Mouse (Mus musculus) liver, adult 2 months (tissue): ENCODE data around the gene Aox2. TPM values are rescaled to one million over a fixed set of nuclear protein-coding genes. Genes with fewer than 3 reads are reported as not detected.

ENCODE experiments used
- DNase-seq: peaks from one replicate; pipeline ENCODE4 v3.0.0-alpha.2; 2011; ENCODE audit warnings: low read depth, low spot score; ENCODE audit errors: extremely low read depth
- H3K27ac ChIP-seq: fragments of 200-500 bp; replicated peaks from 2 replicates; pipeline ENCODE4 v1.5.1; 2012; ENCODE audit warnings: low read depth, mild to moderate bottlenecking, control low read depth, inconsistent platforms, low read length; ENCODE audit not compliant: insufficient read depth
- H3K27me3 ChIP-seq: fragments of 200-500 bp; 2 replicates; pipeline ENCODE4 v1.6.1; 2012; ENCODE audit warnings: mild to moderate bottlenecking, moderate library complexity, low read length, inconsistent platforms; ENCODE audit not compliant: control insufficient read depth, insufficient read depth
- H3K36me3 ChIP-seq: fragments of 200-500 bp; 2 replicates; pipeline ENCODE4 v1.6.1; 2012; ENCODE audit warnings: low read length, inconsistent platforms; ENCODE audit not compliant: control insufficient read depth, insufficient read depth
- H3K4me1 ChIP-seq: fragments of 200-500 bp; 2 replicates; pipeline ENCODE4 v1.6.1; 2011; ENCODE audit warnings: low read length; ENCODE audit not compliant: control insufficient read depth, insufficient read depth
- H3K4me3 ChIP-seq: fragments of 200-500 bp; 2 replicates; pipeline ENCODE4 v1.5.1; 2011; ENCODE audit warnings: low read depth, mild to moderate bottlenecking, control low read depth, low read length, moderate library complexity; ENCODE audit not compliant: insufficient read depth
- H3K79me2 ChIP-seq: fragments of 200-500 bp; 2 replicates; pipeline ENCODE4 v1.6.1; 2012; ENCODE audit warnings: inconsistent platforms, mild to moderate bottlenecking, low read length, moderate library complexity; ENCODE audit not compliant: control insufficient read depth, insufficient read depth
- H3K9ac ChIP-seq: fragments of 200-500 bp; 2 replicates; pipeline ENCODE4 v1.6.1; 2012; ENCODE audit warnings: low read depth, mild to moderate bottlenecking, control low read depth, inconsistent platforms, low read length
- CTCF ChIP-seq: fragments of 200-500 bp; IDR thresholded peaks from 2 replicates; pipeline ENCODE4 v1.5.1; 2011; ENCODE audit warnings: low read depth, low read length, control low read depth
- POLR2A ChIP-seq: fragments of 200-500 bp; IDR thresholded peaks from 2 replicates; pipeline ENCODE4 v1.6.1; 2011; ENCODE audit warnings: low read length, control low read depth; ENCODE audit not compliant: insufficient read depth; ENCODE audit errors: extremely low read depth
- WGBS: fragments of 180-500 bp; shearing (Covaris S2); methylation state at CpG from one replicate; pipeline ENCODE4 v1.1.7; 2018; 5-methylcytosine and 5-hydroxymethylcytosine counted together
- polyA plus RNA-seq: library from polyadenylated mRNA; depleted of rRNA; stranded (reverse); fragments of >200 nt; gene quantifications from 2 replicates; pipeline ENCODE4 v1.2.3, GENCODE M21; 2012
- total RNA-seq: library from RNA; depleted of rRNA; stranded (reverse); fragments of >200 nt; gene quantifications from 2 replicates; pipeline ENCODE4 v1.2.3, GENCODE M21; 2014

Gene Aox2
- total and polyA plus RNA-seq, 2 experiments: under 0.01 TPM; not detected in 1

DNA sequence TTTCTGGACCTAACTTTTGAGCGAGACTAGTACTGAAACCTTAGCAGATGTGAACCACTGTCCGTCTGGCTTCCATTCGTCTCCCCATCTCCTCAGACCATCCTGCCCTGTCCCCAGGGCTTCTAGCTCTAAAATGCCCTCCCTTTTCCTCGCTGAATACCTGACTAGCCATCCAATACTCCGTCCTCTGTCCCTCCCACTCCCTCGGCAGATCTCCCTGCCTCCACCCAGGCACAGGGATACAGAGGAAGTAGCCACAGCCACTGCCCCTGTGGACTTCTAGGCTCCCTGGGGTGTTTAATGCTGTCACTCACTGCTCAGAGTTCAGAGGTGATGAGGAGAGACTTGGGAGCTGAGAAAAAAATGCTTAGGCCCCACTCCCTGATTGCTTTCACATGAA, 23.9 kb downstream of the Aox2 start:
- H3K27ac ChIP-seq: no peak overlapping the region
- TF ChIP-seq POLR2A (no peak), CTCF (no peak)
- no peaks in the 10 kb centered on the region for H3K4me1 ChIP-seq
- no peaks in the 10 kb centered on the region for H3K79me2 ChIP-seq
- 75% methylated on average over 6 of the region's 6 CpGs for WGBS
- H3K27me3 ChIP-seq: no peaks in the 10 kb centered on the region
- H3K36me3 ChIP-seq: no peaks in the 10 kb centered on the region
- no peak overlapping the region for H3K9ac ChIP-seq
- H3K4me3 ChIP-seq: no peak overlapping the region
- DNase-seq: no peak

DNA sequence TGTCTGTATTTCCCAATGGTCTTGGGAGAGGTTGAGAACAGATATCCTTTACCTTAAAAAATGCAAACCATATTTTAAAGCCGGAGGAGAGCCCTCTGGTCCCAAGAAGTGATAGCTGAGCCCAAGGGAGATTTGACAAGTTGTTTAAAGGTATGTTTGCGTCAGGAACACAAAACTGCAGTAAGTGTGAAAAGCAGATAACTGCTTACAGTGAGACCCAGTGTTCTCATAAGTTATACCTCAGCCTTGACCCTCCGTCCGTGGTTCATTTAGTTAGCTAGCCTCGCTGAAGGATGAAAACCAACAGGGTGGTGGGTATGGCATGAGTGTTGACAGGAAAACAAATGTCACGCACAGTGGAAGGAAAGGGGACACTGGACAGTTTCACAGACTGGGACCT, 24.9 kb downstream of the Aox2 start:
- H3K79me2 ChIP-seq: no peaks in the 10 kb centered on the region
- H3K4me3 ChIP-seq: no peak overlapping the region
- no peak for DNase-seq
- no peak for TF ChIP-seq CTCF
- TF ChIP-seq POLR2A: no peak
- no peak overlapping the region for H3K9ac ChIP-seq
- no peak overlapping the region for H3K27ac ChIP-seq
- WGBS: 89% methylated on average over 6 of the region's 6 CpGs
- no peaks in the 10 kb centered on the region for H3K36me3 ChIP-seq
- no peaks in the 10 kb centered on the region for H3K4me1 ChIP-seq
- H3K27me3 ChIP-seq: no peaks in the 10 kb centered on the region

DNA sequence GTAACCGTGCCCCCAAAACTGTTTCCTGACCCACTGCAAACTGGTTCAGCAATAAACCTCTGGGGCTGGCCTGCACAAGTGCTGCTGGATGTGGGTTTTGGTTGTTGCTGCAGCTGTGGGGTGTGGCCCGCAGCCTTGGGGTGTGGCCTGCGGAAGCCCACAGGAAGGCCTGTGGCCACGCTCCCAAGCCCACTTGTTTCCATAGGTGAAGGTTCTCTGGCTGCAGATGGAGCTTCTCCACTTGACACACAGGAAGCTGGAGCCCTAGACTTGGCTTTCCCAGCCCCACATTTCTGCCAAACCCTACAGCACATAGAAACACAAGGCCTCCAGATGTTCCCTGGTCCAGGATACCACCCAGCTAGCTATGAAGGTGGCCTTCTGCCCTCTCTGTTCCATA, 25.6 kb downstream of the Aox2 start:
- Histone ChIP-seq H3K36me3 (no peaks in the 10 kb centered on the region), H3K79me2 (no peaks in the 10 kb centered on the region), H3K9ac (no peak overlapping the region), H3K27ac (no peak overlapping the region), H3K4me1 (no peaks in the 10 kb centered on the region), H3K4me3 (no peak overlapping the region), H3K27me3 (no peaks in the 10 kb centered on the region)
- WGBS: 81% methylated on average over 4 of the region's 4 CpGs
- TF ChIP-seq POLR2A: no peak
- no peak for TF ChIP-seq CTCF
- DNase-seq: no peak

DNA sequence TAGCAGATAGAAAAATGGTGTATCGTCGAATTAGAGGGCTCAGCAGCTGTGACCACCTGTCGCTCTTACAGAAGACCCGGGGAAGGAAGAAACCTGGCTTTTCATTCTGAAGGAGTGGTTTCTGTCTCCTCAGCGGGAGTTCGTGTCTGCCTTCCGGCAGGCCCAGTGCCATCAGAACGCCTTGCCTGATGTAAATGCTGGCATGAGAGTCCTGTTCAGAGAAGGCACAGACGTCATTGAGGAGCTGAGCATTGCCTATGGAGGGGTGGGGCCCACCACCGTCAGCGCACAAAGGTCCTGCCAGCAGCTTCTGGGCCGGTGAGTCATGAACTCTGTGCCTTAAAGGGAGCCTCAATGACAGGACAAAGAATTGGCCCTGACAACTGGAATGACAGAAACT, 26.2 kb downstream of the Aox2 start:
- no peak overlapping the region for H3K27ac ChIP-seq
- no peaks in the 10 kb centered on the region for H3K27me3 ChIP-seq
- H3K9ac ChIP-seq: no peak overlapping the region
- H3K36me3 ChIP-seq: no peaks in the 10 kb centered on the region
- no peak overlapping the region for H3K4me3 ChIP-seq
- no peak for DNase-seq
- H3K4me1 ChIP-seq: no peaks in the 10 kb centered on the region
- H3K79me2 ChIP-seq: no peaks in the 10 kb centered on the region
- 80% methylated on average over 12 of the region's 12 CpGs for WGBS
- no peak for TF ChIP-seq CTCF
- no peak for TF ChIP-seq POLR2A

DNA sequence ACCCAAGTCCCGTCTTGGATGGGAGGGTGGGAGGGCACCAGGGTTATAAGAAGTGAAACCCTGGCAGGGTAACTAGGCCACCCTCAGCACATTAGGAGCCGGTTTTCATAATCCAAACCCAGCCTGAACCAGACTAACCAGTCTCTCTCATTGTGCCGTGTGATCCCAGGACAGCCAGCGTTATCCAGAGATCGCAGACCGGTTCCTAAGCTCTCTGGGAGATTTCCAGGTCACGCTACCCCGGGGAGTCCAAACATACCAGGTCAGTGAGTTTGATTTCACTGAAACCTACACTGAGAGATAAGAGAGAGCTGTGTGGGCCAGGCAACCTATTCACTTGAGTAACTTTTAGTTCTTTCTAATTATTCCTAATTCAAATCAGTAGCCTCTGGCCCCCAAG, 29.1 kb downstream of the Aox2 start:
- DNase-seq: peak; percentile 28
- 32% methylated on average over 8 of the region's 8 CpGs for WGBS
- Histone ChIP-seq H3K27ac (no peak overlapping the region), H3K4me3 (no peak overlapping the region), H3K4me1 (no peaks in the 10 kb centered on the region), H3K9ac (no peak overlapping the region), H3K27me3 (no peaks in the 10 kb centered on the region), H3K36me3 (no peaks in the 10 kb centered on the region), H3K79me2 (no peaks in the 10 kb centered on the region)
- no peak for TF ChIP-seq POLR2A
- no peak for TF ChIP-seq CTCF

DNA sequence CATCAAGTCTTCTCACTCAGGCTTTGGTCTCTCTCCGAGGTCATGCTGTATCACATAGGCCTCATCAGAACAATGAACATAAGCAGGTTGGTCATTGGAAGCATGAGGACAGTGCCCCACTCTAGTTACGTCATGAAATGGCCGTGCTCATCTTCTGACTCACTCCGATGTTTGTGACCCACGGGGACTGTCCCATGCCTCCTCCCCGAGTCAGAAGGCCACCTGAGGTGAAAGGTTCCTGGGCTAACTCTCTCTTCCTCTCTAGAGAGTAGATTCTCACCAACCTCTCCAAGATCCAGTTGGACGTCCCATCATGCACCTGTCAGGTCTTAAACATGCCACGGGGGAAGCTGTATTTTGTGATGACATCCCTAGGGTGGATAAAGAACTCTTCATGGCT, 30.5 kb downstream of the Aox2 start:
- no peak for DNase-seq
- no peaks in the 10 kb centered on the region for H3K4me1 ChIP-seq
- no peak for TF ChIP-seq CTCF
- TF ChIP-seq POLR2A: no peak
- H3K79me2 ChIP-seq: no peaks in the 10 kb centered on the region
- H3K9ac ChIP-seq: no peak overlapping the region
- no peak overlapping the region for H3K4me3 ChIP-seq
- H3K27ac ChIP-seq: no peak overlapping the region
- 91% methylated on average over 8 of the region's 8 CpGs for WGBS
- H3K36me3 ChIP-seq: no peaks in the 10 kb centered on the region
- no peaks in the 10 kb centered on the region for H3K27me3 ChIP-seq
